Mouse (Mus musculus) forelimb bud, embryonic 11.5 days (tissue): ENCODE data around the gene Tle3.

ENCODE experiments used
- DNase-seq: peaks from one replicate; pipeline ENCODE4 v3.0.0-alpha.2; 2012; ENCODE audit warnings: low read depth, low spot score

Tle3 gene

GRCm38 (mm10) chr9:61358933-61359332, 13.2 kb upstream of the Tle3 start:
- peak; percentile 61 for DNase-seq

- no peak for DNase-seq
Measured at GRCm38 (mm10) chr9:61359741-61360140, 12.4 kb upstream of the Tle3 start.

- no peak for DNase-seq
Measured at GRCm38 (mm10) chr9:61360163-61360562, 12.0 kb upstream of the Tle3 start.

- peak; percentile 79 for DNase-seq
Measured at GRCm38 (mm10) chr9:61360727-61361631, 11.2 kb upstream of the Tle3 start.

- DNase-seq, result no peak
Measured at GRCm38 (mm10) chr9:61363194-61363593, 9.0 kb upstream of the Tle3 start.

- DNase-seq, result peak; percentile 59
Measured at GRCm38 (mm10) chr9:61366108-61366507, 6.1 kb upstream of the Tle3 start.

- no peak for DNase-seq
Measured at GRCm38 (mm10) chr9:61367156-61367555, 5.0 kb upstream of the Tle3 start.

GRCm38 (mm10) chr9:61367857-61368566, 4.2 kb upstream of the Tle3 start:
- DNase-seq, result no peak

GRCm38 (mm10) chr9:61368567-61369240, 3.5 kb upstream of the Tle3 start:
- DNase-seq, result peak; percentile 97

GRCm38 (mm10) chr9:61369316-61370273, 2.6 kb upstream of the Tle3 start:
- peak; percentile 81 for DNase-seq

GRCm38 (mm10) chr9:61370454-61370888, 1.7 kb upstream of the Tle3 start:
- peak; percentile 100 for DNase-seq

GRCm38 (mm10) chr9:61370889-61371754, 1.0 kb upstream of the Tle3 start:
- peak; percentile 54 for DNase-seq

GRCm38 (mm10) chr9:61372510-61372975, 377 bp downstream of the Tle3 start:
- no peak for DNase-seq

GRCm38 (mm10) chr9:61372976-61373633, 939 bp downstream of the Tle3 start:
- DNase-seq, result no peak

GRCm38 (mm10) chr9:61373634-61373941, 1.4 kb downstream of the Tle3 start:
- no peak for DNase-seq

GRCm38 (mm10) chr9:61373942-61374900, 2.1 kb downstream of the Tle3 start:
- peak; percentile 76 for DNase-seq

GRCm38 (mm10) chr9:61375002-61375401, 2.8 kb downstream of the Tle3 start:
- DNase-seq, result no peak
